Mouse (Mus musculus) spleen, postnatal 36 days (tissue): ENCODE results near the gene Eef1g.

ENCODE experiments used
- DNase-seq, 2 experiments: peaks; one replicate each; pipeline ENCODE4 v3.0.0; 2022; ENCODE audit warnings: low spot score in 2 of 2, mixed read lengths in 1 of 2

Gene Eef1g

DNA sequence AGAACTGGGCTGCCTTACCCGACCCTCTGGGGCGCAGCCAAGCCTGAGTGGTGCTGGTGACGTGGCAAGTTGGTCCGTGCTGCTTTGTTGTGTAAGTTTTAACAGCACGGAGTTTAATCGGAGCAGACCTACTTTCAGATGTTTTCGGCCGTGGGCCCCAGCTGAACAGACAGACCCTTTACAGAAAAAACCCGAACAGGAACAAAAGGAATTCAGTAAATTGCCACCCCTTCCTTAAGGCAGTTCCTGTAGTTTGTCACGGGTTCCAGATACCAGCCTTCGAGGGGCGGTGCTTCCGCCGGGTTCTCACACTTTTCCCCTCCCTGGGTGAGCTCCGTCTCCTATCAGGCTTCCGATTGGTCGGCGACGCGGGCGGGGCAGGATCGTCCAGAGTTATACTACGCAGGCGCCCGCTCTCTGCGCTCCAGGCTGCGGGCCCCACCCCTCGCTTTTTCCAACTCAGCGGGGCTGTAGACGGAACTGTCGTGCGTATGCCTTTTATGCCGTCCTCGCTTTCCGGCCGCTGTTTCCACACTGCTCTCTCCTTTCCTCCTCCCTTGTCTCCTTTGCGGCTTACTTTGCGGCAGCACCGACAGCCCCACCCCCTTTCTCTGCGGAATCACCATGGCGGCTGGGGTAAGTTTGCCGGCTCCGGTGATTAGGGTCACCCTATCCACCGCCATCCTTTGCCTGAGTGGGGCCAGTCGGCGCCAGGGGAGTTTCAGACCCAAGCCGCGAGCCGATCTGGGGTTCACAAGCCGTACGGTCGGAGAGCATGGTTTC lies at the start of gene Eef1g:
Eef1g (plus strand) TSS at position 452 of the 783 bp plus-strand sequence.
- peak; percentile 100 for DNase-seq

DNA sequence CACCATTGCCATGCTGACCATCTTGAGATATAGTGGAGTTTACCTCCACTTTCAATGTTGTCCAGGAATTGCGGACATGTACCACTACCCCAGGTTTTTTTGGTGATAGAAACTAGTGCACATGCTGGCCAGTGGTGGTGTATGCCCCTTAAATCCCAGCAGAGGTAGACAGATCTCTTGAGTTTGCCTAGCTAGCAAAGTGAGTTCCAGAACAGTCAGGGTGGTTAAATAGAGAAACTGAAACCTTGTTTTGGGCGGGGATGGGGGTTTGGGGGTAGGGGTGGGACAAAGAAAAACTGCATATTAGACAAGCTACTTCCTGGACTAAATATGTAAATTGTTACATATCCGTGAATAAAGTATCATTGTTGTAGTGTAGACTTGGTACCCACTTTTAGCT lies 47.8 kb upstream of the Eef1g start:
- no peak for DNase-seq

GRCm38 (mm10) chr19:8919684-8920072 lies 47.2 kb upstream of the Eef1g start:
- no peak for DNase-seq

DNA sequence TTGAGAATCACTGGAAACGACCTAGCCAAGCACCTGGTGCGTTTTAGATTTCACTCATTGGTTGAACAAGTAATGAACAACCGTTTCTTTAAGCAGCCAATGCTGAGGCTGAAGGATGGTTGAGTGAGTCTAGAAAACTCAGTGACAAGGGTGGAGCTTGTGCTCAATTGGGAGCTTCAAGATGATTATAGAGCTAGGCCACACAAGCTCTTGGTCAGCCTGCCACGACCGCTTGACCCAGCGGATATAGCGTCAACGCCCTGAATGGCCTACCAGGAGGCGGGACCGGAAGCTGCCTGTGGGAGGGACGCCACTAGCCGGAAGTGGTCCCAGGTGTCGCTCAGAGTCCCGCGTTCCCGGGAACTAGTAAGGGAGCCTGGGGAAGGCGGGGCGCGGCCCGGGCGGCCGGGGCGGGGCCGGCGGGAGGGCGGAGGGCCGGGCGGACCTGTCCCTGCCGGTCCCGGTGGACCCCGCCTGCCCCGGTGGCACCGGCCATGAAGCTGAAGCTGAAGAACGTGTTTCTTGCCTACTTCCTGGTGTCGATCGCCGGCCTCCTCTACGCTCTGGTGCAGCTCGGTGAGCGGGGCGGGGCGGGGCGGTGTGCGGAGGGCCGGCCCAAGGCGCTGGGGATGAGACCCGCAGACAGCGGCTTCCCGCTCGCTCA lies 46.6 kb upstream of the Eef1g start, which contains the start of gene B3gat3:
B3gat3 (plus strand) TSS at position 302 of the 664 bp plus-strand sequence.
- DNase-seq: peak; percentile 87 to 90

DNA sequence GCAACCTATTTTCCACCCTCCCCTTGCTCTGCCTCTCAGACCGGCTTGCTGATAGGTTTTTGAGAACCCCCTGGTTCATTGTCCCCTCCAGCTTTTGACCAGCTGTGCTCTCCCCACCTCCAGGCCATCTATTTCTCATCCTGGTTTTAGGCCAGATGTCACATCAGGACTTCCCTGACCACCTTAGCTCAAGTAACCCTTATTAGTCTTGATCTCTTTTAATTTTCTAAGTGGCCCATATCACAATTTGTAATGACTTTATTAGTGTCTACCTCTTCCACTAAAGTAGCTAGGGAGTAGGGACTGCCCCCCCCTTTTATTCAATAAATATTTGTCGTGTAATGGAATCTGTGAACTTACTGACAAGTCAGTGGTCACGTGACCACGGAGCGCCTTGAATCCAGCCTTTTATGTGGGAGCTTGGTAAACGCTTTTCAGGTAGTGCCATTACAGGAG lies 46.0 kb upstream of the Eef1g start:
- no peak for DNase-seq

DNA sequence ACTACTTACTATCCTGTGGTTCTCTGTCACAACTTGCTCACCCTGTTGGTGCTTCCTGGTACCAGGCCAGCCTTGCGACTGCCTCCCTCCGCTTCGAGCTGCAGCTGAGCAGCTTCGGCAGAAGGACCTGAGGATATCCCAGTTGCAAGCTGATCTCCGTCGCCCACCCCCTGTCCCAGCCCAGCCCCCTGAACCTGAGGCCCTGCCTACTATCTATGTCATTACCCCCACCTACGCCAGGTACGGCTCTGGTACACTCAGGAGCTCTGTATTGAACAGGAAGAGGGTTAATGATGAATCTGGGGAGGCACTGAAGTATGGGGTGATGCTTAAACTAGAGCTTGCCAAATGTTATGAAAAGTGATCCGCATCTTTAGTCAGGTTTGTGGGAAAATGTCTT lies 45.1 kb upstream of the Eef1g start:
- no peak for DNase-seq

GRCm38 (mm10) chr19:8926766-8927165 lies 40.1 kb upstream of the Eef1g start:
- peak; percentile 57 to 63 for DNase-seq

- DNase-seq: no peak
Measured at GRCm38 (mm10) chr19:8927891-8928525, 38.8 kb upstream of the Eef1g start.

GRCm38 (mm10) chr19:8928689-8929223 lies 38.1 kb upstream of the Eef1g start:
- peak in 1 of 2 experiments; percentile 25 for DNase-seq

- DNase-seq: peak; percentile 90 to 94
Measured at GRCm38 (mm10) chr19:8929224-8930088, 37.4 kb upstream of the Eef1g start, which contains the start of the genes Rom1 and Eml3. Rom1 (minus strand) TSS chr19:8929356. Eml3 (plus strand) TSS chr19:8929552.

- DNase-seq: no peak
Measured at GRCm38 (mm10) chr19:8930117-8930516, 36.7 kb upstream of the Eef1g start.

- DNase-seq: no peak
Measured at GRCm38 (mm10) chr19:8930771-8931170, 36.1 kb upstream of the Eef1g start.

DNA sequence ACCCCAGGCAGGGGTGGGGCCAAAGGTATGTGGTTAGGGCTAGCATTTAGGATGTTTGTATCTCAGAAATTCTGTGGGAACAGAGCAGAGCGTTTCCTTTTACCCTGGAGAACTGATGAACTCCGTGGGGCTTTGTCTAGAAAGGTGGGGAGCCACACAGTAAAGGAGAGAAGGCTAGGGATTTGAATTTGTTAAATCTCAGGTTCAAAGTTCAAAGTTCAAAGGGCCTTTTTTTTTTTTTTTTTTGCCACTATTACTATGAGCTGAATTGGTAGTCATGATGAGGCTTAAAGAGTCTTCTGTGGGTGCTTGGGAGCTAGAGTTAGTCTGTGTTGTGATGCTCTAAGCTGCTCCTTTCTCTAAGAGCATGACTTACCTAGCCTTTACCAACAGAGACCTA lies 30.1 kb upstream of the Eef1g start:
- no peak for DNase-seq

DNA sequence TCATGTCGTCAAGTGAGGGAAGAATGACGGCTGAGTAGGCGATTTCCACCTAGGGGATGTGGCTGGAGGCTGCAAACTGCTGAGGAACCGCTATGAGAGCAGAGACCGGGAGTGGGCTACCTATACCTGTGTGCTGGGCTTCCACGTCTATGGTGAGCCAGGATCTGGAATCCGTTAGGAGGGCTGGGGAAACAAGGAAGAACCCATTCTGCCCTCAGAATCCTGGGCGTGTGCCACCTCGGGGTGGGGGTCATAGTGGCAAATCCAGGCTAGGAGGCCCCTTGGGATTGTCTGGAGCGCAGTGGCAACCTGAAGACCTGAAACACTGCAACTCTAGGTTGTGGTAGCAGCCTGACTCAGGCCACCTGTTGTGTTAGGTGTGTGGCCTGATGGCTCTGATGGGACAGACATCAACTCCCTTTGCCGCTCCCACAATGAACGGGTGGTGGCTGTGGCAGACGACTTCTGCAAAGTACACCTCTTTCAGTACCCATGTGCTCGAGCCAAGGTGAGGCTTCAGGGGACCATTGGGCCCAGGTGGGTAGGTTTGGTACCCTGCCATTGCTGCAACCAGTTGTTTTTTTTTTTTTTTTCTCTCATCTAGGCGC lies 26.2 kb upstream of the Eef1g start:
- DNase-seq: no peak

DNA sequence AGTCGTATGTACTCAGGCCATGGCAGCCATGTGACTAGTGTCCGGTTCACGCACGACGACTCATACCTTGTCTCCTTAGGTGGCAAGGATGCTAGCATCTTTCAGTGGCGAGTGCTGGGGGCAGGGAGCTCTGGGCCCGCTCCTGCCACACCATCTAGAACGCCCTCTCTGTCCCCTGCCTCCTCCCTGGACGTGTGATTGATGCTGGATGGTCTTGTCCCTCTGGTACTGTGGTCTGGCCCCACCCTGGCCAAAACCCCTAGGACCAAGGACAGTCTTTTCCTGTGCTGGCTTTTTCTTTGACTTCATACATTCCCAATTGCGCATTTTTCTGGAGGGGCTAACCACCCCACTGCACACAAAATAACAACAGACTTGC lies 25.7 kb upstream of the Eef1g start:
- no peak for DNase-seq

GRCm38 (mm10) chr19:8941515-8942217 lies 25.2 kb upstream of the Eef1g start, which contains the start of gene Mta2:
Mta2 (plus strand) TSS chr19:8941875.
- DNase-seq: peak; percentile 97

GRCm38 (mm10) chr19:8942276-8942964 lies 24.4 kb upstream of the Eef1g start:
- DNase-seq: peak; percentile 62 to 64

GRCm38 (mm10) chr19:8943047-8943446 lies 23.8 kb upstream of the Eef1g start:
- DNase-seq: no peak

- DNase-seq: no peak
Measured at GRCm38 (mm10) chr19:8944062-8944461, 22.8 kb upstream of the Eef1g start.
